Mouse (Mus musculus) intestine, embryonic 14.5 days (tissue): Measurements from ENCODE around the gene Fam209. TPM values are rescaled to one million over a fixed set of nuclear protein-coding genes. Genes with fewer than 3 reads are reported as not detected.

Experiments
- ATAC-seq: fragments of 200-750 bp; cut with Nextera tagmentation; replicated peaks from 2 replicates; pipeline ENCODE4 v1.8.0; 2017; ENCODE audit warnings: low read depth, moderate number of reproducible peaks, moderate TSS enrichment, moderate library complexity; ENCODE audit not compliant: low FRiP score, low TSS enrichment
- DNase-seq: peaks from one replicate; pipeline ENCODE4 v3.0.0-alpha.2; 2018; ENCODE audit warnings: low spot score
- H3K27ac ChIP-seq: fragments of 300-500 bp; sonication (generic); 2 replicates; pipeline ENCODE4 v1.5.1; 2014; ENCODE audit warnings: low read depth, mild to moderate bottlenecking, control low read depth
- H3K27me3 ChIP-seq: fragments of 300-500 bp; sonication (generic); replicated peaks from 2 replicates; pipeline ENCODE4 v1.6.1; 2014; ENCODE audit warnings: low read length, control low read depth; ENCODE audit not compliant: control insufficient read depth, insufficient read depth
- H3K36me3 ChIP-seq: fragments of 300-500 bp; sonication (generic); 2 replicates; pipeline ENCODE4 v1.6.1; 2014; ENCODE audit warnings: low read length, control low read depth; ENCODE audit not compliant: control insufficient read depth, insufficient read depth
- H3K4me1 ChIP-seq: fragments of 300-500 bp; sonication (generic); replicated peaks from 2 replicates; pipeline ENCODE4 v1.6.1; 2014; ENCODE audit warnings: low read length, control low read depth, mixed read lengths; ENCODE audit not compliant: control insufficient read depth, insufficient read depth
- H3K4me2 ChIP-seq: fragments of 300-500 bp; sonication (generic); 2 replicates; pipeline ENCODE4 v1.6.1; 2014; ENCODE audit warnings: low read length
- H3K4me3 ChIP-seq: fragments of 300-500 bp; sonication (generic); 2 replicates; pipeline ENCODE4 v1.5.1; 2014; ENCODE audit warnings: low read depth, low read length, control low read depth, mixed read lengths
- H3K9ac ChIP-seq: fragments of 300-500 bp; sonication (generic); 2 replicates; pipeline ENCODE4 v1.6.1; 2014; ENCODE audit warnings: mild to moderate bottlenecking, low read length
- H3K9me3 ChIP-seq: fragments of 300-500 bp; sonication (generic); 2 replicates; pipeline ENCODE4 v1.6.1; 2016; ENCODE audit warnings: low read length, control low read depth; ENCODE audit not compliant: control insufficient read depth
- WGBS: fragments of 180-500 bp; shearing (Covaris S2); extraction: QIAGEN DNeasy Blood & Tissue Kit; methylation state at CpG from one replicate; pipeline ENCODE4 v1.1.7; 2014; 5-methylcytosine and 5-hydroxymethylcytosine counted together
- polyA plus RNA-seq: library from polyadenylated mRNA; unstranded; fragments of >200 nt; fragmentation: Nextera tagmentation; extraction: Ambion mirVana; gene quantifications from 2 replicates; pipeline ENCODE4 v1.2.1, GENCODE M21; 2014

Fam209 gene
- polyA plus RNA-seq, 1 experiment from 2014 or later, result not detected

- Histone ChIP-seq H3K27ac (no peak overlapping the region), H3K4me3 (no peak overlapping the region), H3K4me1 (no peaks in the 10 kb centered on the region), H3K9ac (no peak overlapping the region), H3K9me3 (no peaks in the 10 kb centered on the region), H3K4me2 (no peak overlapping the region), H3K27me3 (no peaks in the 10 kb centered on the region), H3K36me3 (peaks cover 69% of the 10 kb centered on the region)
- DNase-seq (no peak), ATAC-seq (no peak)
- WGBS, result 92% methylated on average over 6 of the region's 6 CpGs
Observed at GRCm38 (mm10) chr2:172447317-172447716, 25.0 kb upstream of the Fam209 start.

- peaks cover 79% of the 10 kb centered on the region for H3K36me3 ChIP-seq
- 90% methylated on average over 4 of the region's 4 CpGs for WGBS
Observed at GRCm38 (mm10) chr2:172448329-172448728, 24.0 kb upstream of the Fam209 start.

GRCm38 (mm10) chr2:172450640-172451039 is 21.7 kb upstream of the Fam209 start:
- Histone ChIP-seq H3K27me3 (no peaks in the 10 kb centered on the region), H3K4me3 (no peak overlapping the region), H3K9me3 (no peaks in the 10 kb centered on the region), H3K36me3 (peaks cover 92% of the 10 kb centered on the region), H3K4me2 (no peak overlapping the region), H3K27ac (no peak overlapping the region), H3K4me1 (no peaks in the 10 kb centered on the region), H3K9ac (no peak overlapping the region)
- WGBS, result 91% methylated on average over 6 of the region's 6 CpGs
- ATAC-seq, result no peak
- DNase-seq, result no peak

More at GRCm38 (mm10) chr2:172448329-172448728, 24.0 kb upstream of the Fam209 start:
- no peak overlapping the region for H3K4me2 ChIP-seq
- H3K27ac ChIP-seq, result no peak overlapping the region
- no peaks in the 10 kb centered on the region for H3K27me3 ChIP-seq
- H3K9me3 ChIP-seq, result no peaks in the 10 kb centered on the region
- no peak for ATAC-seq
- H3K4me3 ChIP-seq, result no peak overlapping the region
- no peak for DNase-seq
- H3K4me1 ChIP-seq, result no peaks in the 10 kb centered on the region
- H3K9ac ChIP-seq, result no peak overlapping the region

GRCm38 (mm10) chr2:172452031-172452430 is 20.3 kb upstream of the Fam209 start:
- H3K4me2 ChIP-seq, result no peak overlapping the region
- no peak overlapping the region for H3K27ac ChIP-seq
- no peak overlapping the region for H3K4me3 ChIP-seq
- no peaks in the 10 kb centered on the region for H3K9me3 ChIP-seq
- ATAC-seq (no peak), DNase-seq (no peak)
- H3K36me3 ChIP-seq, result peaks cover 89% of the 10 kb centered on the region
- H3K4me1 ChIP-seq, result no peaks in the 10 kb centered on the region
- WGBS, result 89% methylated on average over 4 of the region's 4 CpGs
- no peak overlapping the region for H3K9ac ChIP-seq
- H3K27me3 ChIP-seq, result no peaks in the 10 kb centered on the region

- Histone ChIP-seq H3K9me3 (no peaks in the 10 kb centered on the region), H3K9ac (no peak overlapping the region), H3K27me3 (no peaks in the 10 kb centered on the region), H3K4me3 (no peak overlapping the region), H3K4me2 (no peak overlapping the region), H3K27ac (no peak overlapping the region), H3K4me1 (no peaks in the 10 kb centered on the region), H3K36me3 (peaks cover 88% of the 10 kb centered on the region)
- WGBS, result 94% methylated on average over 10 of the region's 10 CpGs
- no peak for DNase-seq
- no peak for ATAC-seq
Observed at GRCm38 (mm10) chr2:172452458-172452857, 19.9 kb upstream of the Fam209 start.

- whole genome bisulfite sequencing, result 78% methylated on average over 11 of the region's 11 CpGs
- no peak within 1 kb of the TSS for H3K9ac ChIP-seq
- no peak within 1 kb of the TSS for H3K27ac ChIP-seq
- no peak within 1 kb of the TSS for H3K4me3 ChIP-seq
- no peaks in the 10 kb centered on the region for H3K4me1 ChIP-seq
- no peak within 1 kb of the TSS for H3K4me2 ChIP-seq
- no peaks in the 10 kb centered on the region for H3K9me3 ChIP-seq
- ATAC-seq, result no peak
- H3K36me3 ChIP-seq, result peaks cover 53% of the 10 kb centered on the region
- DNase-seq, result no peak
- H3K27me3 ChIP-seq, result no peaks in the 10 kb centered on the region
Observed at GRCm38 (mm10) chr2:172458496-172458895, 13.8 kb upstream of the Fam209 start, which contains the start of gene Gcnt7. Gene Gcnt7 (minus strand): TSS chr2:172458596.

- H3K9ac ChIP-seq, result no peak overlapping the region
- WGBS, result 85% methylated on average over 2 of the region's 2 CpGs
- no peak for DNase-seq
- no peak overlapping the region for H3K27ac ChIP-seq
- no peaks in the 10 kb centered on the region for H3K27me3 ChIP-seq
- no peak overlapping the region for H3K4me2 ChIP-seq
- no peak for ATAC-seq
- peaks cover 59% of the 10 kb centered on the region for H3K36me3 ChIP-seq
- H3K4me1 ChIP-seq, result no peaks in the 10 kb centered on the region
- H3K4me3 ChIP-seq, result no peak overlapping the region
- no peaks in the 10 kb centered on the region for H3K9me3 ChIP-seq
Observed at GRCm38 (mm10) chr2:172460647-172461046, 11.7 kb upstream of the Fam209 start.

GRCm38 (mm10) chr2:172462813-172463212 is 9.5 kb upstream of the Fam209 start:
- Histone ChIP-seq H3K27ac (no peak overlapping the region), H3K9me3 (no peaks in the 10 kb centered on the region), H3K4me3 (no peak overlapping the region), H3K4me2 (no peak overlapping the region), H3K27me3 (no peaks in the 10 kb centered on the region), H3K9ac (no peak overlapping the region), H3K36me3 (peaks cover 65% of the 10 kb centered on the region), H3K4me1 (no peaks in the 10 kb centered on the region)
- DNase-seq, result no peak
- no peak for ATAC-seq
- 84% methylated on average over 4 of the region's 4 CpGs for WGBS

- no peak overlapping the region for H3K4me2 ChIP-seq
- no peaks in the 10 kb centered on the region for H3K27me3 ChIP-seq
- no peak overlapping the region for H3K9ac ChIP-seq
- H3K4me3 ChIP-seq, result no peak overlapping the region
- no peaks in the 10 kb centered on the region for H3K4me1 ChIP-seq
- H3K9me3 ChIP-seq, result no peaks in the 10 kb centered on the region
- no peak overlapping the region for H3K27ac ChIP-seq
- 89% methylated on average over 11 of the region's 11 CpGs for WGBS
- peaks cover 80% of the 10 kb centered on the region for H3K36me3 ChIP-seq
- no peak for ATAC-seq
- no peak for DNase-seq
Observed at GRCm38 (mm10) chr2:172466427-172467132, 5.7 kb upstream of the Fam209 start.
